Mouse (Mus musculus): ENCODE data around the gene Gm20825. TPM values are rescaled to one million over a fixed set of nuclear protein-coding genes. Genes with fewer than 3 reads are reported as not detected.

Gm20825 gene
- not detected in 2 replicates for polyA plus RNA-seq (2012; rRNA removed)

GRCm38 (mm10) chrY:8071407-8071806 is at the start of gene Gm20825:
TSS of gene Gm20825 (minus strand) at chrY:8071507.

Other genes starting within 250 kb of the Gm20825 start
- gene Gm29049, start 74.3 kb downstream of the Gm20825 start, polyA plus RNA-seq (2012; rRNA removed) = not detected in 2 replicates
- not detected in 2 replicates for gene Gm20824, start 186.4 kb upstream of the Gm20825 start, polyA plus RNA-seq (2012; rRNA removed)

Measured in stomach, adult 2 months (tissue).